Mouse (Mus musculus) liver, adult 10 weeks (tissue): ENCODE results near the gene Fam189a1. TPM values are rescaled to one million over a fixed set of nuclear protein-coding genes. Genes with fewer than 3 reads are reported as not detected.

Experiments used
- polyA plus RNA-seq: library from polyadenylated mRNA; stranded (reverse); fragments of 350-450 nt; fragmentation: Illumina TruSeq; extraction: RNeasy Lipid Tissue Mini Kit (QIAGEN cat#74804); gene quantifications from one replicate; pipeline ENCODE4 v1.2.3, GENCODE M21; 2014; ENCODE audit warnings: low read depth, low replicate concordance

Fam189a1 gene
- polyA plus RNA-seq, result not detected

DNA sequence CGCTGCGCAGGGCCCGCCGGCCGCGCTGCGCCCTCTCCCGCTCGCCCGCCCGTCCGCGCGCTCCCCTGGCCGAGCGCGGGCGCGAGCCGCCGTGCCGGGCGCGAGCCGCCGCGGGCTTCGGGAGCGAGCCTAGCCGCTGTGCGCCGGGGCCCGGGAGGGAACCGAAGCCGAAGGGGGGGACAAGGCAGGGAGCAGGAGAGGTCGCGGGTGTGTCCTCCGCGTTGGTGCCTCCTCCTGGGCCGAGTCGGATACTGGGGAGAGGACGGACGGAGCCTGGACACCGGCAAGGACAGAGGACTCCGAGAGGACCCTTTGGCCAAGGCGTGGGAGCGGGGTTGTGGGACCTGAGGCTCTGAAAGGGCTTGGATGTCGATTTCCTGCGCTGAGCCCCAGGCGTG lies at the start of gene Fam189a1:
Gene Fam189a1 (minus strand): TSS at position 57 of the 398 bp plus-strand sequence.

DNA sequence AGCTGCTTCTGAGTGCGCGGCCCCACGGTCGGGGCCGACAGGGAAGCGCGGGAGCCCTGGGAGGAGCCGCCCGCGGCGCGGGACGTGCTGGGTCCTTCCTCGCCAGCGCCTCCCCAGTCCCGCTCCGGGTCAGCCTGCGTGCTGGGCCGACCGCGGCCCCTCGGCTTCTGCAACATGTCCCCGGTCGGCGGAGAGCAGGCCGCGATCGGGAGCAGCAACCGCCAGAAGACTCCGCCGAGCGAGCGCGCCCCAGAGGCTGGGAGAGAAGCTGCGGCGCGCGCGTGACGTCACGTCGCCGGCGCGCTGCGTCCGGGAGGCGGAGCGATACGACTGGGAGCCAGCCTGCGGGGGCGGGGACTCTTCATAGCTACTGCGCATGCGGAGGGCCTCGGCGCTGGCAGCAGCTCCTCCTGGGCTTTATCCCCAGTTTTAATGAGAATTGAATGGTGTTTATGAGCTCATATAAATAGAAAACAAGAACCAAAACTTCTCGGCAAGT lies 283.6 kb downstream of the Fam189a1 start, which contains the start of gene Nsmce3:
Gene Nsmce3 (minus strand): TSS at position 255 of the 499 bp plus-strand sequence.

